Mouse (Mus musculus) testis, adult 2 months (tissue): ENCODE results near the gene Atp6v0c.

Experiments used
- CTCF ChIP-seq: fragments of 200-500 bp; IDR thresholded peaks from 2 replicates; pipeline ENCODE4 v1.5.1; 2012; ENCODE audit warnings: low read depth, mild to moderate bottlenecking, inconsistent platforms, low read length, moderate library complexity; ENCODE audit not compliant: control insufficient read depth, insufficient read depth, insufficient replicate concordance
- POLR2A ChIP-seq: fragments of 200-500 bp; IDR thresholded peaks from 2 replicates; pipeline ENCODE4 v1.6.1; 2012; ENCODE audit warnings: low read depth, mild to moderate bottlenecking, inconsistent platforms, low read length, moderate library complexity; ENCODE audit not compliant: control insufficient read depth

DNA sequence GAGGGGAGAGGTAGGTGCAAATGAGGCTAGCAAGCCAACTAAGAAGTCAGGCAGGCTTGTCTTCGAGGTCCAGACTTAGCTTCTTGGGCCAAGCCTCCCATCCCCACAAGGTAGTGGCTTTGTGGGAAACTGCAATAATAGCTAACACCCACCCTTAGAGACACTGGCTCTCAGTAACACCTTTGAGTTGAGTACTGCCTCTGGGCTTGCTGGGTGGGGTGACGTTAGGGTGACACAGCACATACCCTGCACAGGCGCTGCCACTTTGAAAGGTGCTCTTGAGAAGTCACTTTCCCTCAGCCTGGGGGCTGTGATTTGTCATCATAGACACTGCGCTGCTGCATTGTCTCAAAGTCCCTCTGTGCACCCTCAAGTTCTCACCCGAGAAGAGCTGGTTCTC, 24.3 kb upstream of the Atp6v0c start:
- TF ChIP-seq POLR2A (no peak), CTCF (no peak)
